8 mouse cellular contexts compared by ENCODE assay signal in the genomic region with DNA sequence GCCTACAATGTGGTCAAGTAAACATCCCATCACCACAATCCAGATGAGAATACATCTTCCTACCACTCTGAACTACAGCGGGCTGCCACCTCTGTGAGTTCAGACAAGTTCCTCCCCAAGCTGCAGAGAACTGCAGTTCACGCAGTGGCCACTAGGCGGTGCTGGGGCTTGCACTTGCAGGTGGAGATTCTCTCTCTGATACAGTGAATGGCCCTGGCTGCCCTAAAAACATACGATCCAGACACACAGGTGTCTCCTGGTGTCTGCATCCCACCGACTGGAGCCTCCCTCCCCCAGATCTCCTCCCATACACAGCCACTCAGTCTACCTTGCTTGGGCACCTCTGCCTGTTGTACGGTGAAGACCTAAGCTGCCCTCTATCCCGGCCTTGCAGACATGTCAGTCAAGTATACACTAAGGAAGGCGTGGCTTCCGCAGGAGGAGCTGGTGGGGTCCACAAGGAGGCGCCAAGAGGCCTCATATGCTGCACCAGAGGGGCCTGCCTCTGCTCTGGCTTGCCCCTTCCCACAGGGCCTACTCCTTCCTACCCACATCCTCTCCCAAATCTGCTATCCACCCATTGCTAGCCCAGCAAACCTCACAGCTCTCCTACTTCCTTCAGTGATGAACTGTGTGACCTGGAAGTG. TPM values are rescaled to one million over a fixed set of nuclear protein-coding genes. Genes with fewer than 3 reads are reported as not detected.
DNase-seq lines count a peak whose midpoint lies in the region; ATAC-seq and TF ChIP-seq lines count a peak whose summit lies in the region.

No protein-coding gene starts in this region.

- no peak overlapping the region for H3K9ac ChIP-seq in hindbrain, postnatal 0 days (replicated peaks; ENCODE audit: low read length)

- no peaks in the 10 kb centered on the region for H3K9me3 ChIP-seq in hindbrain, postnatal 0 days (ENCODE audit: low read length)

- H3K27ac ChIP-seq in gastrocnemius, adult 2 months = no peak overlapping the region
- H3K27ac ChIP-seq in hindbrain, postnatal 0 days = no peak overlapping the region

- peak; percentile 98 for TF ChIP-seq CTCF in gastrocnemius, adult 2 months (IDR thresholded peaks at IDR 0.05)
- peak; percentile 98 for TF ChIP-seq CTCF in hindbrain, postnatal 0 days (IDR thresholded peaks at IDR 0.05; ENCODE audit: low read depth)

- no peak overlapping the region for H3K4me3 ChIP-seq in gastrocnemius, adult 2 months
- H3K4me3 ChIP-seq in hindbrain, postnatal 0 days (ENCODE audit: low read length) = no peak overlapping the region

- WGBS in hindbrain, postnatal 0 days = 7% methylated on average over 10 of the region's 10 CpGs

- H3K4me1 ChIP-seq in hindbrain, postnatal 0 days (ENCODE audit: insufficient read depth, low read length) = no peaks in the 10 kb centered on the region

- DNase-seq in WW6 (ENCODE audit: low read depth, low spot score) = peak; percentile 87
- DNase-seq in cerebellum, postnatal 4 days (ENCODE audit: low spot score in 2 of 2) = peak; percentile 97
- peak; percentile 92 for DNase-seq in gastrocnemius, adult 2 months
- peak; percentile 94 for DNase-seq in hindbrain, postnatal 0 days (ENCODE audit: low spot score)
- peak; percentile 91 to 97 for DNase-seq in left cerebral cortex, adult 18-20 months (ENCODE audit: low spot score in 2 of 2)
- peak; percentile 90 for DNase-seq in right cerebral cortex, adult 18-20 months
- peak; percentile 89 for DNase-seq in urinary bladder, postnatal 10 days (ENCODE audit: low spot score)

- peak; percentile 81 for ATAC-seq in hindbrain, postnatal 0 days
- peak; percentile 88 for ATAC-seq in megakaryocyte, adult 5-6 weeks (ENCODE audit: poor library complexity, severe bottlenecking)

- H3K4me2 ChIP-seq in hindbrain, postnatal 0 days (ENCODE audit: low read depth, low read length) = peak overlapping the region; percentile 22; the same call in 1 of the 2 replicates

- intact Hi-C loops in gastrocnemius, adult 2 months (cut with DNase I) = loop anchor here (2.0 kb wide), 2 partner anchors 223 to 317 kb away; no protein-coding TSS in a partner anchor

- H3K27me3 ChIP-seq in hindbrain, postnatal 0 days (ENCODE audit: insufficient read depth, low read length) = no peaks in the 10 kb centered on the region

- no peaks in the 10 kb centered on the region for H3K36me3 ChIP-seq in hindbrain, postnatal 0 days (ENCODE audit: insufficient read depth, low read length)

RNA-seq across cellular contexts. Expression of a gene that starts 11.0 kb away (rescaled TPM):
- not detected for total RNA-seq in gastrocnemius, adult 2 months (2021)
- not detected in 2 replicates for total RNA-seq in hindbrain, postnatal 0 days (2014; rRNA removed)
- 0.58 and 0.68 TPM in 2 replicates for polyA plus RNA-seq in hindbrain, postnatal 0 days (2015; fragmentation: Nextera tagmentation; extraction: Ambion mirVana)
- not detected for total RNA-seq in left cerebral cortex, adult 18-20 months (2021)
- 54.6 and 63.0 TPM in 2 replicates for total RNA-seq in megakaryocyte, adult 5-6 weeks (2015)
- 35.6 and 56.8 TPM in 2 replicates for total RNA-seq in megakaryocyte, adult 5-6 weeks (2017)

RNA-seq across cellular contexts. Expression of a gene that starts 46.6 kb away (rescaled TPM):
- total RNA-seq in gastrocnemius, adult 2 months (2021) = 10 to 100 TPM; 20.0 to 24.4 TPM
- 7.7 and 16.0 TPM in 2 replicates for total RNA-seq in hindbrain, postnatal 0 days (2014; rRNA removed)
- 2.6 and 3.0 TPM in 2 replicates for polyA plus RNA-seq in hindbrain, postnatal 0 days (2015; fragmentation: Nextera tagmentation; extraction: Ambion mirVana)
- total RNA-seq in left cerebral cortex, adult 18-20 months (2021) = 10 to 100 TPM; 45.8 to 49.9 TPM
- total RNA-seq in megakaryocyte, adult 5-6 weeks (2015) = 0.84 and 1.2 TPM in 2 replicates
- total RNA-seq in megakaryocyte, adult 5-6 weeks (2017) = 0.04 and 0.07 TPM in 2 replicates

Comparison
In these comparisons a context has a peak if more than half of its experiments do, and no peak if none do; other contexts are left out.
1. RNA of a gene that starts 11.0 kb away (total RNA-seq): 35.6 to 63.0 TPM in megakaryocyte, adult 5-6 weeks; not detected in gastrocnemius, adult 2 months, not detected in left cerebral cortex, adult 18-20 months and not detected in hindbrain, postnatal 0 days; every median in the first group is over 10 times any median in the second.
2. Peak in every context shown above with its lines, with median percentiles within 50 percentile points of each other: DNase-seq.